Mouse (Mus musculus): ENCODE data around the gene Chd6.

GRCm38 (mm10) chr2:161108085-161108927, 569 bp downstream of the Chd6 start:
- TF ChIP-seq POLR2AphosphoS2 (IDR thresholded peaks at IDR 0.05; ENCODE audit: insufficient read length, low read depth) (no peak), MYOD1 (IDR thresholded peaks at IDR 0.05; ENCODE audit: control insufficient read depth in 1 of 3, insufficient read length in 2 of 3, low read depth in 2 of 3) (no peak), POLR2A (IDR thresholded peaks at IDR 0.05; ENCODE audit: insufficient read length, low read depth) (no peak), MYOG (IDR thresholded peaks at IDR 0.05; ENCODE audit: control insufficient read depth in 1 of 3, insufficient read depth in 1 of 3, insufficient read length in 2 of 3, low read depth in 2 of 3) (no peak), TCF12 (IDR thresholded peaks at IDR 0.05; ENCODE audit: insufficient read depth, poor library complexity, severe bottlenecking) (no peak), TCF3 (IDR thresholded peaks at IDR 0.05; ENCODE audit: insufficient read length, low read depth) (no peak), MAX (IDR thresholded peaks at IDR 0.05; ENCODE audit: low read depth) (no peak), SRF (IDR thresholded peaks at IDR 0.05; ENCODE audit: control insufficient read depth, insufficient read length, low read depth) (no peak), E2F4 (IDR thresholded peaks at IDR 0.05; ENCODE audit: insufficient read depth) (no peak), CEBPB (IDR thresholded peaks at IDR 0.05; ENCODE audit: insufficient read depth, poor library complexity, severe bottlenecking) (no peak), REST (IDR thresholded peaks at IDR 0.05; ENCODE audit: insufficient read depth, insufficient read length) (no peak)
